Mouse (Mus musculus) liver, adult 2 months (tissue): ENCODE measurements around the gene Adamts10.

Experiments used
- CTCF ChIP-seq: fragments of 200-500 bp; IDR thresholded peaks from 2 replicates; pipeline ENCODE4 v1.5.1; 2011; ENCODE audit warnings: low read depth, low read length, control low read depth
- POLR2A ChIP-seq: fragments of 200-500 bp; IDR thresholded peaks from 2 replicates; pipeline ENCODE4 v1.6.1; 2011; ENCODE audit warnings: low read length, control low read depth; ENCODE audit not compliant: insufficient read depth; ENCODE audit errors: extremely low read depth

- TF ChIP-seq CTCF (no peak), POLR2A (no peak)
Measured at GRCm38 (mm10) chr17:33510172-33510571, 13.8 kb upstream of the Adamts10 start.
